Mouse (Mus musculus) megakaryocyte, embryonic 14.5 days (primary cell): ENCODE measurements around the gene Hist1h3b.

Experiments used
- FLI1 ChIP-seq: IDR thresholded peaks from 2 replicates; pipeline ENCODE4 v1.6.1; 2012; ENCODE audit warnings: low read length, inconsistent platforms, mixed read lengths
- GATA1 ChIP-seq: IDR thresholded peaks from 3 replicates; pipeline ENCODE4 v1.6.1; 2012; ENCODE audit warnings: mixed read lengths, low read length, inconsistent platforms, borderline replicate concordance

DNA sequence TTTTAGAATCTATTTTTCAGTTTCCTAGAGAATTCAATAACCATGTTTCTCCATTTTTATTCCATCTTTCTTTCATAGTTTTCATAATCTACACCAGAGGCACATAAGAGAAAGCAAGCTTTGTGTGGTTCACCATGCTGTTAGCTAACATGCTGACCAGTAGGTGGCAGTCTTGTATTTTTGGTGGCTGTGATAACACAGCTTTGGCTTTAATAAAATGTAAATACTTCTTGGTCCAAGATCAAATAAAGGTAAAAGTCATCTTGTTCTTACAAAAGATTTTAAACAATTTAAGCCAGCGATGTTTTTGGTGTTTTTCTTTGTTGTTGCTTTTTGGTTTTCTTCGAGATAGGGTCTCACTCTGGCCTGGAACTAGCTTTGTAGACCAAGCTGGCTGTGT is 40.5 kb downstream of the Hist1h3b start:
- TF ChIP-seq GATA1 (no peak), FLI1 (no peak)
